Mouse (Mus musculus): ENCODE data around the gene Rasal2. TPM values are rescaled to one million over a fixed set of nuclear protein-coding genes. Genes with fewer than 3 reads are reported as not detected.

Rasal2 gene
- polyA plus RNA-seq, 1 experiment from 2014 or later, result 16.0 TPM

GRCm38 (mm10) chr1:157181081-157181480 is 231.3 kb downstream of the Rasal2 start:
- Histone ChIP-seq H3K4me3 (no peak overlapping the region), H3K4me1 (replicated peaks) (peaks cover 28% of the 10 kb centered on the region), H3K36me3 (no peaks in the 10 kb centered on the region), H3K27me3 (no peaks in the 10 kb centered on the region), H3K27ac (no peak overlapping the region; the same call in 1 of the 2 replicates), H3K4me2 (no peak overlapping the region), H3K9ac (no peak overlapping the region), H3K9me3 (replicated peaks) (no peaks in the 10 kb centered on the region)
- ATAC-seq (replicated peaks; ENCODE audit: insufficient number of reproducible peaks, insufficient read depth, low FRiP score, low read depth), result no peak

GRCm38 (mm10) chr1:157178988-157179764 is 233.2 kb downstream of the Rasal2 start:
- Histone ChIP-seq H3K4me3 (peak overlapping the region; percentile 24; the same call in 1 of the 2 replicates), H3K4me1 (replicated peaks) (peaks cover 28% of the 10 kb centered on the region), H3K36me3 (0 out of 2 replicates have a peak, but pooled peaks cover 11% of the 10 kb centered on the region), H3K4me2 (peak overlapping the region; percentile 51), H3K9me3 (replicated peaks) (no peaks in the 10 kb centered on the region), H3K27me3 (no peaks in the 10 kb centered on the region), H3K9ac (peak overlapping the region; percentile 34; the same call in 1 of the 2 replicates), H3K27ac (peak overlapping the region; percentile 74)
- 31% methylated on average over 9 of the region's 9 CpGs for WGBS
- ATAC-seq (replicated peaks; ENCODE audit: insufficient number of reproducible peaks, insufficient read depth, low FRiP score, low read depth), result no peak

- Histone ChIP-seq H3K4me3 (no peak overlapping the region), H3K9me3 (replicated peaks) (no peaks in the 10 kb centered on the region), H3K4me1 (replicated peaks) (no peaks in the 10 kb centered on the region), H3K4me2 (no peak overlapping the region), H3K36me3 (0 out of 2 replicates have a peak, but pooled peaks cover 3% of the 10 kb centered on the region), H3K27ac (no peak overlapping the region), H3K9ac (no peak overlapping the region), H3K27me3 (no peaks in the 10 kb centered on the region)
- no peak for ATAC-seq (replicated peaks; ENCODE audit: insufficient number of reproducible peaks, insufficient read depth, low FRiP score, low read depth)
- WGBS, result 80% methylated on average over 8 of the region's 8 CpGs
Measured at GRCm38 (mm10) chr1:157169292-157169691, 243.1 kb downstream of the Rasal2 start.

GRCm38 (mm10) chr1:157168891-157169290 is 243.5 kb downstream of the Rasal2 start:
- 75% methylated on average over 7 of the region's 7 CpGs for WGBS
- no peaks in the 10 kb centered on the region for H3K9me3 ChIP-seq (replicated peaks)
- H3K27ac ChIP-seq, result no peak overlapping the region

GRCm38 (mm10) chr1:157153781-157154180 is 258.6 kb downstream of the Rasal2 start:
- no peak overlapping the region for H3K27ac ChIP-seq
- H3K4me2 ChIP-seq, result no peak overlapping the region
- H3K27me3 ChIP-seq, result no peaks in the 10 kb centered on the region
- peaks cover 8% of the 10 kb centered on the region; the same call in 1 of the 2 replicates for H3K36me3 ChIP-seq
- ATAC-seq (replicated peaks; ENCODE audit: insufficient number of reproducible peaks, insufficient read depth, low FRiP score, low read depth), result no peak
- H3K4me3 ChIP-seq, result no peak overlapping the region
- H3K4me1 ChIP-seq (replicated peaks), result no peaks in the 10 kb centered on the region
- H3K9me3 ChIP-seq (replicated peaks), result no peaks in the 10 kb centered on the region
- no peak overlapping the region for H3K9ac ChIP-seq

More at GRCm38 (mm10) chr1:157168891-157169290, 243.5 kb downstream of the Rasal2 start:
- H3K36me3 ChIP-seq, result 0 out of 2 replicates have a peak, but pooled peaks cover under 1% of the 10 kb centered on the region
- H3K27me3 ChIP-seq, result no peaks in the 10 kb centered on the region
- no peak overlapping the region for H3K9ac ChIP-seq
- no peak for ATAC-seq (replicated peaks; ENCODE audit: insufficient number of reproducible peaks, insufficient read depth, low FRiP score, low read depth)
- H3K4me2 ChIP-seq, result no peak overlapping the region
- no peak overlapping the region for H3K4me3 ChIP-seq
- H3K4me1 ChIP-seq (replicated peaks), result no peaks in the 10 kb centered on the region

GRCm38 (mm10) chr1:157150107-157150506 is 262.3 kb downstream of the Rasal2 start:
- H3K27ac ChIP-seq, result no peak overlapping the region
- WGBS, result 90% methylated on average over 1 of the region's 1 CpGs
- no peaks in the 10 kb centered on the region for H3K9me3 ChIP-seq (replicated peaks)
- no peaks in the 10 kb centered on the region for H3K36me3 ChIP-seq
- no peak overlapping the region for H3K4me2 ChIP-seq
- no peak overlapping the region for H3K4me3 ChIP-seq
- H3K9ac ChIP-seq, result no peak overlapping the region
- no peak for ATAC-seq (replicated peaks; ENCODE audit: insufficient number of reproducible peaks, insufficient read depth, low FRiP score, low read depth)
- H3K4me1 ChIP-seq (replicated peaks), result peaks cover 3% of the 10 kb centered on the region; the same call in 1 of the 2 replicates
- H3K27me3 ChIP-seq, result no peaks in the 10 kb centered on the region

- peaks cover 14% of the 10 kb centered on the region for H3K4me1 ChIP-seq (replicated peaks)
- ATAC-seq (replicated peaks; ENCODE audit: insufficient number of reproducible peaks, insufficient read depth, low FRiP score, low read depth), result no peak
- 93% methylated on average over 3 of the region's 3 CpGs for WGBS
- no peaks in the 10 kb centered on the region for H3K9me3 ChIP-seq (replicated peaks)
- H3K27me3 ChIP-seq, result no peaks in the 10 kb centered on the region
- H3K4me3 ChIP-seq, result no peak overlapping the region
- H3K36me3 ChIP-seq, result 0 out of 2 replicates have a peak, but pooled peaks cover 1% of the 10 kb centered on the region
- H3K4me2 ChIP-seq, result no peak overlapping the region
- H3K27ac ChIP-seq, result no peak overlapping the region
- no peak overlapping the region for H3K9ac ChIP-seq
Measured at GRCm38 (mm10) chr1:157144621-157145020, 267.8 kb downstream of the Rasal2 start.

GRCm38 (mm10) chr1:157143326-157143932 is 269.0 kb downstream of the Rasal2 start:
- WGBS, result 18% methylated on average over 7 of the region's 7 CpGs
- Histone ChIP-seq H3K36me3 (0 out of 2 replicates have a peak, but pooled peaks cover 4% of the 10 kb centered on the region), H3K9me3 (replicated peaks) (no peaks in the 10 kb centered on the region), H3K9ac (no peak overlapping the region), H3K27me3 (no peaks in the 10 kb centered on the region), H3K27ac (peak overlapping the region; percentile 31), H3K4me1 (replicated peaks) (peaks cover 14% of the 10 kb centered on the region), H3K4me3 (no peak overlapping the region), H3K4me2 (no peak overlapping the region)
- ATAC-seq (replicated peaks; ENCODE audit: insufficient number of reproducible peaks, insufficient read depth, low FRiP score, low read depth), result peak; percentile 70; the same call in 1 of the 2 replicates

- H3K4me3 ChIP-seq, result no peak overlapping the region
- no peaks in the 10 kb centered on the region for H3K27me3 ChIP-seq
Measured at GRCm38 (mm10) chr1:157141014-157141413, 271.4 kb downstream of the Rasal2 start.

GRCm38 (mm10) chr1:157137854-157138241 is 274.5 kb downstream of the Rasal2 start:
- Histone ChIP-seq H3K27ac (no peak overlapping the region), H3K4me1 (replicated peaks) (peaks cover 13% of the 10 kb centered on the region), H3K36me3 (0 out of 2 replicates have a peak, but pooled peaks cover 4% of the 10 kb centered on the region), H3K9me3 (replicated peaks) (no peaks in the 10 kb centered on the region), H3K4me2 (no peak overlapping the region), H3K4me3 (no peak overlapping the region), H3K9ac (no peak overlapping the region), H3K27me3 (no peaks in the 10 kb centered on the region)
- WGBS, result 55% methylated on average over 1 of the region's 1 CpGs
- no peak; the same call in 1 of the 2 replicates for ATAC-seq (replicated peaks; ENCODE audit: insufficient number of reproducible peaks, insufficient read depth, low FRiP score, low read depth)

More at GRCm38 (mm10) chr1:157141014-157141413, 271.4 kb downstream of the Rasal2 start:
- H3K9me3 ChIP-seq (replicated peaks), result no peaks in the 10 kb centered on the region
- no peak overlapping the region for H3K4me2 ChIP-seq
- H3K4me1 ChIP-seq (replicated peaks), result peaks cover 25% of the 10 kb centered on the region
- WGBS, result 81% methylated on average over 3 of the region's 3 CpGs
- no peak overlapping the region for H3K27ac ChIP-seq
- H3K9ac ChIP-seq, result no peak overlapping the region
- 0 out of 2 replicates have a peak, but pooled peaks cover 4% of the 10 kb centered on the region for H3K36me3 ChIP-seq
- ATAC-seq (replicated peaks; ENCODE audit: insufficient number of reproducible peaks, insufficient read depth, low FRiP score, low read depth), result no peak

GRCm38 (mm10) chr1:157137132-157137853 is 275.1 kb downstream of the Rasal2 start:
- no peaks in the 10 kb centered on the region for H3K9me3 ChIP-seq (replicated peaks)
- H3K27ac ChIP-seq, result no peak overlapping the region; the same call in 1 of the 2 replicates
- peaks cover 13% of the 10 kb centered on the region for H3K4me1 ChIP-seq (replicated peaks)
- no peak overlapping the region for H3K4me3 ChIP-seq
- no peak overlapping the region for H3K9ac ChIP-seq
- no peak overlapping the region for H3K4me2 ChIP-seq
- WGBS, result 68% methylated on average over 9 of the region's 9 CpGs
- 0 out of 2 replicates have a peak, but pooled peaks cover 4% of the 10 kb centered on the region for H3K36me3 ChIP-seq
- H3K27me3 ChIP-seq, result no peaks in the 10 kb centered on the region
- ATAC-seq (replicated peaks; ENCODE audit: insufficient number of reproducible peaks, insufficient read depth, low FRiP score, low read depth), result 0 out of 2 replicates have a peak, but pooled peaks have one; percentile 27

Data from heart, embryonic 15.5 days (tissue).